Mouse (Mus musculus): ENCODE data around the gene Trub2. TPM values are rescaled to one million over a fixed set of nuclear protein-coding genes. Genes with fewer than 3 reads are reported as not detected.

Gene Trub2
- total and polyA plus RNA-seq, 3 experiments: 40.9 to 44.7 TPM; not detected in 1

GRCm38 (mm10) chr2:29735708-29736107 is 52.6 kb downstream of the Trub2 start:
- Histone ChIP-seq H3K36me3 (ENCODE audit: control insufficient read depth in 1 of 2, insufficient read depth in 2 of 2, low read length in 2 of 2) (no peaks in the 10 kb centered on the region; a peak in 1 of 4 replicates), H3K9me3 (replicated peaks; ENCODE audit: insufficient read depth, low read length) (no peaks in the 10 kb centered on the region), H3K27ac (ENCODE audit: control insufficient read depth, low read depth, low read length) (no peak overlapping the region), H3K79me2 (ENCODE audit: control insufficient read depth, insufficient read depth, low read length, poor library complexity) (no peaks in the 10 kb centered on the region), H3K27me3 (ENCODE audit: control insufficient read depth in 1 of 2, insufficient read depth in 2 of 2, low read length in 2 of 2) (no peaks in the 10 kb centered on the region), H3K9ac (ENCODE audit: control insufficient read depth, low read depth, low read length, poor library complexity, severe bottlenecking) (no peak overlapping the region), H3K4me1 (ENCODE audit: control insufficient read depth in 1 of 2, insufficient read depth in 2 of 2, low read length in 2 of 2) (no peaks in the 10 kb centered on the region), H3K4me3 (ENCODE audit: control insufficient read depth in 1 of 2, insufficient read depth in 1 of 2, low read depth in 2 of 2, low read length in 2 of 2) (no peak overlapping the region)
- no peak for TF ChIP-seq ELF1 (IDR thresholded peaks at IDR 0.05; ENCODE audit: low read depth, low read length)
- DNase-seq (ENCODE audit: low read depth, low spot score): no peak

- TF ChIP-seq RCOR1 (IDR thresholded peaks at IDR 0.05; ENCODE audit: low read depth, low read length) (no peak), POLR2A (IDR thresholded peaks at IDR 0.05; ENCODE audit: control insufficient read depth in 1 of 2, insufficient read depth in 1 of 2, low read depth in 1 of 2, low read length in 2 of 2, poor library complexity in 1 of 2) (no peak), MAZ (IDR thresholded peaks at IDR 0.05; ENCODE audit: low read depth, low read length) (no peak), NRF1 (IDR thresholded peaks at IDR 0.05; ENCODE audit: insufficient read depth, low read depth, low read length, poor library complexity, severe bottlenecking) (no peak), ETS1 (IDR thresholded peaks at IDR 0.05; ENCODE audit: low read depth, low read length) (no peak), POLR2AphosphoS2 (IDR thresholded peaks at IDR 0.05; ENCODE audit: low read length) (no peak), USF1 (IDR thresholded peaks at IDR 0.05; ENCODE audit: low read depth, low read length) (no peak), GATA1 (IDR thresholded peaks at IDR 0.05; ENCODE audit: low read depth, low read length) (no peak), CTCF (IDR thresholded peaks at IDR 0.05 in 2 of 3, conservative IDR thresholded peaks at IDR 0.05 in 1 of 3; ENCODE audit: control insufficient read depth in 1 of 3, insufficient read depth in 1 of 3, low read depth in 2 of 3, low read length in 3 of 3, poor library complexity in 1 of 3, severe bottlenecking in 1 of 3) (no peak), E2F4 (IDR thresholded peaks at IDR 0.05; ENCODE audit: borderline replicate concordance, low read depth, low read length) (no peak), MYB (IDR thresholded peaks at IDR 0.05; ENCODE audit: low read depth, low read length) (no peak), USF2 (IDR thresholded peaks at IDR 0.05; ENCODE audit: borderline replicate concordance in 1 of 2, insufficient read depth in 1 of 2, low read depth in 1 of 2, low read length in 2 of 2) (no peak), TCF12 (IDR thresholded peaks at IDR 0.05; ENCODE audit: low read depth, low read length) (no peak), ZC3H11A (IDR thresholded peaks at IDR 0.05; ENCODE audit: low read depth, low read length) (no peak), SIN3A (IDR thresholded peaks at IDR 0.05; ENCODE audit: low read length) (no peak), ELF1 (IDR thresholded peaks at IDR 0.05; ENCODE audit: low read depth, low read length) (no peak), SMC3 (IDR thresholded peaks at IDR 0.05; ENCODE audit: low read depth, low read length) (no peak), RAD21 (IDR thresholded peaks at IDR 0.05; ENCODE audit: low read depth, low read length) (no peak), TAL1 (IDR thresholded peaks at IDR 0.05; ENCODE audit: low read length) (no peak)
- 0 out of 4 replicates have a peak, but pooled peaks cover 0 to 2% of the 10 kb centered on the region in 2 experiments for H3K4me1 ChIP-seq (ENCODE audit: control insufficient read depth in 1 of 2, insufficient read depth in 2 of 2, low read length in 2 of 2)
- DNase-seq (ENCODE audit: low read depth, low spot score): no peak
- no peak overlapping the region for H3K4me3 ChIP-seq (ENCODE audit: control insufficient read depth in 1 of 2, insufficient read depth in 1 of 2, low read depth in 2 of 2, low read length in 2 of 2)
- H3K36me3 ChIP-seq (ENCODE audit: control insufficient read depth in 1 of 2, insufficient read depth in 2 of 2, low read length in 2 of 2): peaks cover 0 to 2% of the 10 kb centered on the region in 2 experiments; a peak in 1 of 4 replicates
- no peaks in the 10 kb centered on the region for H3K9me3 ChIP-seq (replicated peaks; ENCODE audit: insufficient read depth, low read length)
- no peak overlapping the region for H3K27ac ChIP-seq (ENCODE audit: control insufficient read depth, low read depth, low read length)
- no peak overlapping the region for H3K9ac ChIP-seq (ENCODE audit: control insufficient read depth, low read depth, low read length, poor library complexity, severe bottlenecking)
- H3K27me3 ChIP-seq (ENCODE audit: control insufficient read depth in 1 of 2, insufficient read depth in 2 of 2, low read length in 2 of 2): no peaks in the 10 kb centered on the region
- no peaks in the 10 kb centered on the region for H3K79me2 ChIP-seq (ENCODE audit: control insufficient read depth, insufficient read depth, low read length, poor library complexity)
Observed at GRCm38 (mm10) chr2:29733348-29733747, 55.0 kb downstream of the Trub2 start.

Data from MEL (cell line).